Mouse (Mus musculus): ENCODE data around the gene Tex45. TPM values are rescaled to one million over a fixed set of nuclear protein-coding genes. Genes with fewer than 3 reads are reported as not detected.

Tex45 gene
- polyA plus RNA-seq, 1 experiment from 2014 or later = 0.10 TPM

- H3K9me3 ChIP-seq = no peaks in the 10 kb centered on the region
- H3K36me3 ChIP-seq = no peaks in the 10 kb centered on the region
- no peak overlapping the region for H3K4me3 ChIP-seq
- no peak for ATAC-seq (ENCODE audit: insufficient number of reproducible peaks, insufficient read depth, low FRiP score, low TSS enrichment)
- H3K9ac ChIP-seq = no peak overlapping the region
- H3K27me3 ChIP-seq = no peaks in the 10 kb centered on the region
- H3K4me2 ChIP-seq (replicated peaks) = no peak overlapping the region
- H3K4me1 ChIP-seq = peaks cover 6% of the 10 kb centered on the region; the same call in 1 of the 2 replicates
- WGBS = 40% methylated on average over 5 of the region's 5 CpGs
- H3K27ac ChIP-seq = no peak overlapping the region
Observed at GRCm38 (mm10) chr8:3464309-3464708, 6.4 kb upstream of the Tex45 start.

- Histone ChIP-seq H3K4me3 (peak within 1 kb of the TSS; percentile 44), H3K4me1 (peaks cover 6% of the 10 kb centered on the region; the same call in 1 of the 2 replicates), H3K27ac (peak within 1 kb of the TSS; percentile 67), H3K9ac (peak within 1 kb of the TSS; percentile 53), H3K9me3 (no peaks in the 10 kb centered on the region), H3K4me2 (replicated peaks) (peak within 1 kb of the TSS; percentile 56), H3K36me3 (no peaks in the 10 kb centered on the region), H3K27me3 (no peaks in the 10 kb centered on the region)
- ATAC-seq (ENCODE audit: insufficient number of reproducible peaks, insufficient read depth, low FRiP score, low TSS enrichment) = peak; percentile 83
- WGBS = 8% methylated on average over 32 of the region's 32 CpGs
Observed at GRCm38 (mm10) chr8:3467006-3467885, 3.4 kb upstream of the Tex45 start, which contains the start of gene Pex11g. Gene Pex11g, minus strand, starts transcription at chr8:3467680.

DNA sequence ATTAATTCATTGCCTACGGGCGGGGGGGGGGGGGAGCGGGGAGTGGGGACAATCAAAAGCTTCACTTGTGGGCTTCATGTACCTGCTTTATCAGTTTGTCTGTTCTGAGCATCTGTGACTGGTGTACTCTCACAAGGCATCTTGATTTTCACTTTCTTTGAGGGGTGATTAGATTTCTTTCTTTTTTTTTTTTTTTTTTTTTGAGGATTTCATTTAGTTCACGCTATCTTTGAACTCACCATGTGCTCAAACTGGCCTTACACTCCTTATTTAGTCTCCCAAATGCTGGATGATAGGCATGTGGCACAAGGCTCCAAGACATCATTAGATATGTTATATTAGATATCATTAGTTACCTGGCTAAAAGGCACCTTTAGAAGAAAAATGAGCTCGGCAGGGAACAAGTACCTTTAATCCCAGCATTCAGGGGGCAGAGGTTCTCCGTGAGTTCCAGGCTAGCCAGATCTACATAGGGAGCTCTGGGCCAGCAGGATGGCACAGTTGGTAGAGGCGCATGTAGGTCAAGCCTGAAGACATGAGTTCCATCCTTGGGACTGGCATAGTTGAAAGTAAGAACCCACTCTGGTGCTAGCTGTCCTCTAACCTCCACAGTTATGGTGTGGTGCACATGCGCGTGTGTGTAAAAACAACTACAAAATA, 2.6 kb upstream of the Tex45 start:
- H3K9ac ChIP-seq = peak overlapping the region; percentile 53
- H3K4me2 ChIP-seq (replicated peaks) = peak overlapping the region; percentile 56
- ATAC-seq (ENCODE audit: insufficient number of reproducible peaks, insufficient read depth, low FRiP score, low TSS enrichment) = no peak
- no peaks in the 10 kb centered on the region for H3K9me3 ChIP-seq
- H3K27ac ChIP-seq = peak overlapping the region; percentile 67
- peaks cover 6% of the 10 kb centered on the region; the same call in 1 of the 2 replicates for H3K4me1 ChIP-seq
- H3K36me3 ChIP-seq = no peaks in the 10 kb centered on the region
- H3K4me3 ChIP-seq = peak overlapping the region; percentile 44
- 53% methylated on average over 9 of the region's 9 CpGs for WGBS
- no peaks in the 10 kb centered on the region for H3K27me3 ChIP-seq

DNA sequence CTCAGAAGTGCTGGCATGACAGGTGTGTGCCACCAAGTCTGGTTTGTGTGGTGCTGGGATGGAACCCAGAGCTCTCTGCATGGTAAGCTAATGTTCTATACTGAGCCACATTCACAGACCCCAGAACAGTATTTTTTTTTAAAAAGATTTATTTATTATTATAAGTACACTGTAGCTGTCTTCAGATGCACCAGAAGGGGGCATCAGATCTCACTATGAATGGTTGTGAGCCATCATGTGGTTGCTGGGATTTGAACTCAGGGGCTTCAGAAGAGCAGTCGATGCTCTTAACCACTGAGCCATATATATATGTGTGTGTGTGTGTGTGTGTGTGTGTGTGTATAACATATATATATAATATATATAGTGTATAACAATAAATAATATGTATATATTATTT, 1.8 kb upstream of the Tex45 start:
- 100% methylated on average over 1 of the region's 1 CpGs for WGBS
- no peak overlapping the region for H3K9ac ChIP-seq
- no peaks in the 10 kb centered on the region for H3K27me3 ChIP-seq
- H3K4me1 ChIP-seq = peaks cover 6% of the 10 kb centered on the region; the same call in 1 of the 2 replicates
- ATAC-seq (ENCODE audit: insufficient number of reproducible peaks, insufficient read depth, low FRiP score, low TSS enrichment) = no peak
- no peaks in the 10 kb centered on the region for H3K36me3 ChIP-seq
- H3K27ac ChIP-seq = no peak overlapping the region
- H3K4me2 ChIP-seq (replicated peaks) = no peak overlapping the region
- H3K9me3 ChIP-seq = no peaks in the 10 kb centered on the region
- H3K4me3 ChIP-seq = no peak overlapping the region

DNA sequence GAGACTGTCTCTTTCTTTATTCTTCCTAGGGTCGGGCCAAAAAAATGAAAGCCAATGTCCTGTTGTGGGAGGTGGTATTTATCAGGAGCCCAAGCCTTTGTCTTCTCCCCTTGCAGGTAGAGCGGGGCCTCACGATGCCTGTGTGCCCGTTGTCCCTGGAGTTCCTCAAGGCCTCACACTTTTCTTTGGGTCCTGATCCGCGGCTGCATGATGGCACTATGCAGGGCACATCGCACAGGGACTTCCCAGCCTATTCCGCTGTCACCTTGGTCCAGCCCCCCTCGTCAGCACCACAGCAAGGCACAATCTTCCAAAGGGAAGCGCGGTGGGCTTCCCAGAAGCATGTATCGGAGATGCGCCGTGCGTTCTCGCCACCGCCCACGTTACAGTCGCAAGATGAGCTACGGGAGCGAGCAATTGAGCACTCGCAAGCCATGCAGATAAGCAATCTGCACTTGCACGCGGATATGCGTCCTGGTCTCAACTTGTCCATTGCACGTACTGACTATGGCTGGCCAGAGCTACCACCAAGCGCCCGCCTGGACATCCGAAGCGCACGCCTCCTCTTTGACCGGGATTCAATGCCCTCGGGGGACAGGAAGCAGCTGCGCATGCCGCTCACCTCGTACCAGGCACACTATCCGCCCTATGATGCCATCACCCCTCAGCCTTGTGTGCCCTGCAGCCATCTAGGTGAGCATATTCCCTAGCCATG, 5.2 kb downstream of the Tex45 start:
- H3K4me3 ChIP-seq = peak overlapping the region; percentile 26
- H3K36me3 ChIP-seq = no peaks in the 10 kb centered on the region
- peak overlapping the region; percentile 52 for H3K4me2 ChIP-seq (replicated peaks)
- H3K27me3 ChIP-seq = peaks cover 21% of the 10 kb centered on the region; the same call in 1 of the 2 replicates
- no peak for ATAC-seq (ENCODE audit: insufficient number of reproducible peaks, insufficient read depth, low FRiP score, low TSS enrichment)
- H3K27ac ChIP-seq = no peak overlapping the region
- H3K4me1 ChIP-seq = 0 out of 2 replicates have a peak, but pooled peaks cover 5% of the 10 kb centered on the region
- no peak overlapping the region for H3K9ac ChIP-seq
- WGBS = 17% methylated on average over 37 of the region's 37 CpGs
- H3K9me3 ChIP-seq = no peaks in the 10 kb centered on the region

- ATAC-seq (ENCODE audit: insufficient number of reproducible peaks, insufficient read depth, low FRiP score, low TSS enrichment) = no peak
- 0 out of 2 replicates have a peak, but pooled peaks cover 5% of the 10 kb centered on the region for H3K4me1 ChIP-seq
- H3K4me3 ChIP-seq = no peak overlapping the region
- peaks cover 20% of the 10 kb centered on the region; the same call in 1 of the 2 replicates for H3K27me3 ChIP-seq
- no peak overlapping the region for H3K4me2 ChIP-seq (replicated peaks)
- H3K9me3 ChIP-seq = no peaks in the 10 kb centered on the region
- WGBS = 69% methylated on average over 4 of the region's 4 CpGs
- H3K27ac ChIP-seq = no peak overlapping the region
- H3K9ac ChIP-seq = no peak overlapping the region
- no peaks in the 10 kb centered on the region for H3K36me3 ChIP-seq
Observed at GRCm38 (mm10) chr8:3480221-3480785, 9.6 kb downstream of the Tex45 start.

DNA sequence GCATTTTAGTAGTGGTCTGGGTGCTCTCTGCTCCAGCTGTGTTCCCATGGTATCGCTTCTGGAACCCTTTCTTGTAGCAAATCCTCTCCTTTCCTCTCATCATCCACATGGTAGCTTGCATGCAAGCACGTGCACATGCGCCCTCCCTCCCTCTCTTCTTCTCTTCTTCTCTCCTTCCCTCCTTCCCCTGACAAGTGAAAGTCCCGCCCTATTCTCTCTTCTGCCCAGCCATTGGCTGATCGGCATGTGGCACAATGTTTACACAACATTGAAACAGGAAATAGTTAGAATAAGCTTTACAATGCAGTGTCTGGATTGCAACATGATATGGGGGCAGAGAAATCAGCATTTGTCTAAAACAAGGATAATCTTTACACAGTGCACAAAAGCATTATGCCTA, 10.9 kb downstream of the Tex45 start:
- H3K27ac ChIP-seq = no peak overlapping the region
- no peaks in the 10 kb centered on the region for H3K9me3 ChIP-seq
- WGBS = 68% methylated on average over 5 of the region's 5 CpGs
- H3K27me3 ChIP-seq = peaks cover 8% of the 10 kb centered on the region; the same call in 1 of the 2 replicates
- H3K4me2 ChIP-seq (replicated peaks) = no peak overlapping the region
- H3K9ac ChIP-seq = no peak overlapping the region
- H3K4me3 ChIP-seq = no peak overlapping the region
- no peaks in the 10 kb centered on the region for H3K4me1 ChIP-seq
- no peaks in the 10 kb centered on the region for H3K36me3 ChIP-seq
- no peak for ATAC-seq (ENCODE audit: insufficient number of reproducible peaks, insufficient read depth, low FRiP score, low TSS enrichment)

DNA sequence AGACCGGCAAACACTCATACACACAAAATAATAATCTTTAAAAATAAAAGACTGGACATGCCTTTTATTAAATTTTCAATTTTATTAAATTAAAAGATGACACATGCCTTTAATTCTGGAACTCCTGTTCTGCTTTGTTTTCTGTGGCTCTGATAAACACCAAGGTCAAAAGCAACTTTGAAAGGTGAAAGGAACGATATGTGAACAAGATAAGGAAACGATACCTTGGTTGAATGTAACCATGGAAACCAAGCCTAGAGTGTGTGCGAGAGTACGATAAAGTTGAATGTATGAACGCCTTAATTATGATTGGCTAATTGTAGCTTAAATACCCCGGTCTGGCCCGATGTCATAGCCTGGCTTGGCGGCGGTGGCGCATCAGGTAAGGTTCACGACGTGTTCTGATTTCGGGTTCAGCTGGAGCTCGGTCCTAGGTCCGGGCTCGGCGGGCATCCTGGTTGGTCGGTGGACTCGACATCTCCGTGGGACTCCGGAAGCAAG, 11.6 kb downstream of the Tex45 start:
- no peaks in the 10 kb centered on the region for H3K9me3 ChIP-seq
- 85% methylated on average over 22 of the region's 22 CpGs for WGBS
- no peak for ATAC-seq (ENCODE audit: insufficient number of reproducible peaks, insufficient read depth, low FRiP score, low TSS enrichment)

DNA sequence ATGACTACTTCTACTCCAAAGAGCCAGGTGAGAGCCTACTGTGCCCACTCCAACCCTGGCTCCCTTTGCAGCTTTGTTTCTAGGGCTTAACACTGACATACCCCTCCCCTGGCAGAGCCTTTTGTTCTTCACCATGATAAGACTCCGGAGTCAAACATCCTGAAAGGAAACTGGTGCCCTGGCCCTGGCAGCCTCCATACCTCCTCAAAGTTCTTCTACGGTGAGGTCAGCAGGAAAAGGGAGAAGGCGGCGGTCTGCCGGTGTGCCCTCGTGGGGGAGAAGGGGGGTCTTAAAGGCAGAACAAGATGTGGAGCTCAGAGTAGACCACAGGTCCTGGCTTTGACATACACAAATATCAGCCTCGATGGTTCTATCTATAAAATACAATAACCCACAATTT, 12.9 kb downstream of the Tex45 start:
- WGBS = 89% methylated on average over 7 of the region's 7 CpGs
- ATAC-seq (ENCODE audit: insufficient number of reproducible peaks, insufficient read depth, low FRiP score, low TSS enrichment) = no peak
- Histone ChIP-seq H3K27ac (no peak overlapping the region), H3K4me3 (no peak overlapping the region), H3K36me3 (no peaks in the 10 kb centered on the region), H3K9me3 (no peaks in the 10 kb centered on the region), H3K27me3 (no peaks in the 10 kb centered on the region), H3K4me1 (no peaks in the 10 kb centered on the region), H3K9ac (no peak overlapping the region), H3K4me2 (replicated peaks) (no peak overlapping the region)

More for the DNA sequence above, 11.6 kb downstream of the Tex45 start:
- Histone ChIP-seq H3K9ac (no peak overlapping the region), H3K27me3 (0 out of 2 replicates have a peak, but pooled peaks cover 3% of the 10 kb centered on the region), H3K4me1 (no peaks in the 10 kb centered on the region), H3K27ac (no peak overlapping the region), H3K4me3 (no peak overlapping the region), H3K36me3 (no peaks in the 10 kb centered on the region), H3K4me2 (replicated peaks) (no peak overlapping the region)

- Histone ChIP-seq H3K9me3 (no peaks in the 10 kb centered on the region), H3K36me3 (no peaks in the 10 kb centered on the region), H3K27ac (no peak overlapping the region), H3K4me1 (no peaks in the 10 kb centered on the region), H3K9ac (no peak overlapping the region), H3K4me2 (replicated peaks) (no peak overlapping the region), H3K4me3 (no peak overlapping the region), H3K27me3 (no peaks in the 10 kb centered on the region)
- no peak for ATAC-seq (ENCODE audit: insufficient number of reproducible peaks, insufficient read depth, low FRiP score, low TSS enrichment)
- WGBS = 21% methylated on average over 5 of the region's 5 CpGs
Observed at GRCm38 (mm10) chr8:3485192-3485591, 14.5 kb downstream of the Tex45 start.

Measured in embryonic facial prominence, embryonic 12.5 days (tissue).